Mouse (Mus musculus): ENCODE measurements around the gene Bax.

The Bax gene

DNA sequence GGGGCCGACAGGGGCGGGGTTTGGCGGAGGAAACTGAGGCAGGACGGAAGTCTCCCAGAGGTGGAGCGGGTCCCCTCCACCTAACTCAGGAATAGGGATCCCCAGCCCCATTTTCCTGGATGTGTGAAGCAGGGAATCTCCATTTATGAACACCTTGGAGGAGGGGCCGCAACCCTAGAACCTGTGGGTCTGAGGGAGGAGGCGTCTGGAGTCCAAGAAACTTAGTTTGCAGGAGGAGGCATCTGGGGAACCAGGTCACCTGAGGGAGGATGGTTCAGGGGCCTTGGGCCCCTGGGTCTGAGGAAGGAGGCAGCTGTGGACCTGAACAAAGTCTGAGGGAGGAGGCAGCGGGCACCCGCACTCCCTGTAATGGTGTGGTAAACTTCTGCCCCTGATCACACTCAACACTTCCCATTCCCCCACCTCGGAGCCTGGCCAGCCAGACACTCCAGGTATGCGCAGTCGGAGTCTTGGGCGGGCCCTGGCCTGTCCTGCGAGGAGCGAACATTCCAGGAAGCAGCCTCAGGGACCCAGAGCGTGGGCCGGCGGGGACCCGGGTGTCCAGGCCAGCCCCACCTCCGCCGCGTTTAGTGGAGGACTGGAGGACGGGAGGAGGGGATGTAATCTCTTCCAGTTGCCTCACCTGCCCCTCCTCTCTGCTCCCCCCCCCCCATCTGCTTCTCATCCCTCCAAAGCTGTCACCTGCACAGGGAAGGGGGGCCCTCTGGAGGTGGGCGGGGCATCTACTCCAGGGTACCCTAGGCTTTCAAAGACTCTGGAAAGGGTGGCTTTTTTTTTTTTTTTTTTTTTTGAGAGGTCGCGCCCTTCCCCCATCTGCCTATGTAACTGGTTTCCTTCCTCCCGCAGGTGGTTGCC is 52.6 kb downstream of the Bax start:
- no peak for DNase-seq

DNA sequence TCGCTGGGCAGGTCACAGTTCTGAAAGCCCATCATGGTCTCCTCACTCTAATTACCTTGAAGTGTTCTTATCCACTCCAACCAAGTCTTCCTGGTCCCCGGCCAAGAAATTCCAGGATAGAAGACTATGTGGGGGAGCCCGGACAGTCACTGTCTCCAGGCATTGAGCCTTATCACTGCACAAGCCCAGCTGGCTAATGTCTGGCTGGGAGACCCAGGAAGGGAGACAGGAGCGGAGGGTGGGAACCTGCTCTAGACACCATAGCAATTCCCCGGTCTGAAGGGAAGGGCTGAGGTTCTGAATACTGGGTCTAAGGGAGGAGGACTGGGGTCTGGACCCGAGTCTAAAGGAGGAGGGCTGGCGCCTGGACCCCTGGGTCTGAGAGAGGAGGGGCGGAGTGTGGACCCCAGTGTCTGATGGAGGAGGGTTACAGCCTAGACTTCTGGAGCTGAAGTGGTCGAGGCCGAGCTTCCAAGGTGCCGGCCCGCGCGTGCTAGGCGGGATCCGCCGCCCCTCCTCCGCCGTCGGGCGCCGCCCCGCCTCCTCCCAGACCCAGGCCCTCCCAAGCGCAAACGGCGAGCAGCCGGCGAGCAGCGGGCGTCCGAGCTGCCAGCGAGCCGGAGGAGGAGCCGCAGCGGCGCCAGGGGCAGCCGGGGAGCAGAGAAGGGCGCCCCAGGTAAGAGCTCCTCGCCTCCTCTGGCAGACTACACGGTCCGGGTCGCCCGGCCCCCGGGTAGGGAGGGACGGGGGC is 53.4 kb downstream of the Bax start, which contains the start of gene Ntf5:
Ntf5 (plus strand) TSS at position 583 of the 751 bp plus-strand sequence.
- DNase-seq: no peak

DNA sequence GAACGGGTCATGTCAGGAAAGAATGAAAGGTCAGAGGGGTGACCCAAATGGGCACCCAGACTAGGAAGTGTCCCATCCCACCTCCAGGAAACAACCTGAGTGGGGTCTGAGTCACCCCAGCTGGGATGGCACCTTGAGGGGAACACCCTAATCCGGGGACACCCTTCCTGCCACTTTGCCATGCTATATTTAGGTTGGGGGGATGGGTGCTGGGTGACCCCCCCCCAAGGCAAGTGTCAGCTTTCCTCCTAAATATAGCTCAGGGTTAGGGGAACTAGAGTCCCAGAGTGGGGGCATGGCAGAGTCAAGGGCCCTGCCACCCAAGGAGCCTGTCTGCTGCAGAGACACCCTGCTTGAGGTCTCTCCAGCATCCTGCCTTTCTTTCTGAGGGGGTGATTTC is 54.3 kb downstream of the Bax start:
- no peak for DNase-seq
